Mouse (Mus musculus): Measurements from ENCODE around the gene Trim72. TPM values are rescaled to one million over a fixed set of nuclear protein-coding genes. Genes with fewer than 3 reads are reported as not detected.
A peak's percentile ranks its signal among the peaks of the same experiment; 100 is the strongest.
"Not testable (repeated sequence)": the region's sequence is repeated elsewhere in the genome, so short reads cannot be mapped to it uniquely, and the experiment has no call there.

The Trim72 gene
- polyA plus RNA-seq, 1 experiment from 2014 or later: 0.19 TPM

GRCm38 (mm10) chr7:128004150-128004486 lies 369 bp downstream of the Trim72 start:
- H3K4me1 ChIP-seq (ENCODE audit: control insufficient read depth, insufficient read depth, low read length): peaks cover 6% of the 10 kb centered on the region; the same call in 1 of the 2 replicates
- H3K27ac ChIP-seq (ENCODE audit: low read length): no peak overlapping the region
- H3K36me3 ChIP-seq (ENCODE audit: control insufficient read depth, insufficient read depth, low read length): no peaks in the 10 kb centered on the region
- H3K9ac ChIP-seq (replicated peaks; ENCODE audit: low read depth, low read length): 0 out of 2 replicates have a peak overlapping the region, but pooled peaks have one; percentile 2
- no peak overlapping the region for H3K4me3 ChIP-seq (ENCODE audit: low read depth, low read length)
- peak overlapping the region; percentile 38 for H3K4me2 ChIP-seq (replicated peaks; ENCODE audit: low read depth, low read length)
- ATAC-seq (ENCODE audit: insufficient number of reproducible peaks, insufficient read depth, low FRiP score, low read depth): no peak
- 50% methylated on average over 5 of the region's 5 CpGs for WGBS
- no peaks in the 10 kb centered on the region for H3K27me3 ChIP-seq (ENCODE audit: control insufficient read depth, insufficient read depth, low read length)
- H3K9me3 ChIP-seq (ENCODE audit: control insufficient read depth, low read depth, low read length): no peaks in the 10 kb centered on the region

- H3K4me1 ChIP-seq (ENCODE audit: control insufficient read depth, insufficient read depth, low read length): peaks cover 6% of the 10 kb centered on the region; the same call in 1 of the 2 replicates
- H3K9ac ChIP-seq (replicated peaks; ENCODE audit: low read depth, low read length): 0 out of 2 replicates have a peak overlapping the region, but pooled peaks have one; percentile 2
- no peak overlapping the region for H3K4me3 ChIP-seq (ENCODE audit: low read depth, low read length)
- H3K27me3 ChIP-seq (ENCODE audit: control insufficient read depth, insufficient read depth, low read length): no peaks in the 10 kb centered on the region
- peak overlapping the region; percentile 38 for H3K4me2 ChIP-seq (replicated peaks; ENCODE audit: low read depth, low read length)
- WGBS: 21% methylated on average over 35 of the region's 35 CpGs
- H3K27ac ChIP-seq (ENCODE audit: low read length): peak overlapping the region; percentile 66; the same call in 1 of the 2 replicates
- no peaks in the 10 kb centered on the region for H3K36me3 ChIP-seq (ENCODE audit: control insufficient read depth, insufficient read depth, low read length)
- ATAC-seq (ENCODE audit: insufficient number of reproducible peaks, insufficient read depth, low FRiP score, low read depth): peak; percentile 86
- H3K9me3 ChIP-seq (ENCODE audit: control insufficient read depth, low read depth, low read length): no peaks in the 10 kb centered on the region
Measured at GRCm38 (mm10) chr7:128004487-128005362, 976 bp downstream of the Trim72 start.

- H3K27ac ChIP-seq (ENCODE audit: low read length): no peak overlapping the region
- H3K4me3 ChIP-seq (ENCODE audit: low read depth, low read length): no peak overlapping the region
- ATAC-seq (ENCODE audit: insufficient number of reproducible peaks, insufficient read depth, low FRiP score, low read depth): no peak
- no peaks in the 10 kb centered on the region for H3K27me3 ChIP-seq (ENCODE audit: control insufficient read depth, insufficient read depth, low read length)
- no peak overlapping the region for H3K9ac ChIP-seq (replicated peaks; ENCODE audit: low read depth, low read length)
- no peaks in the 10 kb centered on the region for H3K36me3 ChIP-seq (ENCODE audit: control insufficient read depth, insufficient read depth, low read length)
- H3K9me3 ChIP-seq (ENCODE audit: control insufficient read depth, low read depth, low read length): no peaks in the 10 kb centered on the region
- 81% methylated on average over 7 of the region's 7 CpGs for WGBS
- H3K4me1 ChIP-seq (ENCODE audit: control insufficient read depth, insufficient read depth, low read length): peaks cover 9% of the 10 kb centered on the region; the same call in 1 of the 2 replicates
- H3K4me2 ChIP-seq (replicated peaks; ENCODE audit: low read depth, low read length): no peak overlapping the region
Measured at GRCm38 (mm10) chr7:128006193-128006592, 2.4 kb downstream of the Trim72 start.

- Histone ChIP-seq H3K36me3 (ENCODE audit: control insufficient read depth, insufficient read depth, low read length) (no peaks in the 10 kb centered on the region), H3K9me3 (ENCODE audit: control insufficient read depth, low read depth, low read length) (no peaks in the 10 kb centered on the region), H3K4me2 (replicated peaks; ENCODE audit: low read depth, low read length) (no peak overlapping the region), H3K9ac (replicated peaks; ENCODE audit: low read depth, low read length) (no peak overlapping the region), H3K4me3 (ENCODE audit: low read depth, low read length) (no peak overlapping the region), H3K27ac (ENCODE audit: low read length) (no peak overlapping the region), H3K4me1 (ENCODE audit: control insufficient read depth, insufficient read depth, low read length) (0 out of 2 replicates have a peak, but pooled peaks cover 5% of the 10 kb centered on the region), H3K27me3 (ENCODE audit: control insufficient read depth, insufficient read depth, low read length) (no peaks in the 10 kb centered on the region)
- 37% methylated on average over 40 of the region's 40 CpGs for WGBS
- no peak for ATAC-seq (ENCODE audit: insufficient number of reproducible peaks, insufficient read depth, low FRiP score, low read depth)
Measured at GRCm38 (mm10) chr7:128009715-128010340, 6.1 kb downstream of the Trim72 start.

- no peak overlapping the region for H3K9ac ChIP-seq (replicated peaks; ENCODE audit: low read depth, low read length)
- H3K9me3 ChIP-seq (ENCODE audit: control insufficient read depth, low read depth, low read length): no peaks in the 10 kb centered on the region
- no peak for ATAC-seq (ENCODE audit: insufficient number of reproducible peaks, insufficient read depth, low FRiP score, low read depth)
- no peaks in the 10 kb centered on the region for H3K36me3 ChIP-seq (ENCODE audit: control insufficient read depth, insufficient read depth, low read length)
- no peak overlapping the region for H3K4me2 ChIP-seq (replicated peaks; ENCODE audit: low read depth, low read length)
- 0 out of 2 replicates have a peak, but pooled peaks cover 3% of the 10 kb centered on the region for H3K4me1 ChIP-seq (ENCODE audit: control insufficient read depth, insufficient read depth, low read length)
- 79% methylated on average over 13 of the region's 13 CpGs for WGBS
- no peak overlapping the region for H3K27ac ChIP-seq (ENCODE audit: low read length)
- H3K27me3 ChIP-seq (ENCODE audit: control insufficient read depth, insufficient read depth, low read length): no peaks in the 10 kb centered on the region
- H3K4me3 ChIP-seq (ENCODE audit: low read depth, low read length): no peak overlapping the region
Measured at GRCm38 (mm10) chr7:128012136-128012780, 8.5 kb downstream of the Trim72 start.

GRCm38 (mm10) chr7:128013116-128013515 lies 9.4 kb downstream of the Trim72 start:
- Histone ChIP-seq H3K36me3 (ENCODE audit: control insufficient read depth, insufficient read depth, low read length) (no peaks in the 10 kb centered on the region), H3K4me3 (ENCODE audit: low read depth, low read length) (no peak overlapping the region), H3K4me1 (ENCODE audit: control insufficient read depth, insufficient read depth, low read length) (0 out of 2 replicates have a peak, but pooled peaks cover 3% of the 10 kb centered on the region), H3K4me2 (replicated peaks; ENCODE audit: low read depth, low read length) (no peak overlapping the region), H3K27ac (ENCODE audit: low read length) (no peak overlapping the region), H3K27me3 (ENCODE audit: control insufficient read depth, insufficient read depth, low read length) (no peaks in the 10 kb centered on the region), H3K9ac (replicated peaks; ENCODE audit: low read depth, low read length) (no peak overlapping the region), H3K9me3 (ENCODE audit: control insufficient read depth, low read depth, low read length) (no peaks in the 10 kb centered on the region)
- ATAC-seq (ENCODE audit: insufficient number of reproducible peaks, insufficient read depth, low FRiP score, low read depth): no peak
- WGBS: 90% methylated on average over 13 of the region's 13 CpGs

GRCm38 (mm10) chr7:128016134-128016533 lies 12.4 kb downstream of the Trim72 start:
- H3K9ac ChIP-seq (replicated peaks; ENCODE audit: low read depth, low read length); H3K27ac ChIP-seq (ENCODE audit: low read length); H3K4me1 ChIP-seq (ENCODE audit: control insufficient read depth, insufficient read depth, low read length); H3K36me3 ChIP-seq (ENCODE audit: control insufficient read depth, insufficient read depth, low read length); H3K27me3 ChIP-seq (ENCODE audit: control insufficient read depth, insufficient read depth, low read length); H3K4me2 ChIP-seq (replicated peaks; ENCODE audit: low read depth, low read length); H3K4me3 ChIP-seq (ENCODE audit: low read depth, low read length); ATAC-seq (ENCODE audit: insufficient number of reproducible peaks, insufficient read depth, low FRiP score, low read depth); H3K9me3 ChIP-seq (ENCODE audit: control insufficient read depth, low read depth, low read length): not testable (repeated sequence)
- WGBS: 59% methylated on average over 5 of the region's 5 CpGs

GRCm38 (mm10) chr7:128016650-128017049 lies 12.9 kb downstream of the Trim72 start:
- Histone ChIP-seq H3K4me3 (ENCODE audit: low read depth, low read length) (no peak overlapping the region), H3K9me3 (ENCODE audit: control insufficient read depth, low read depth, low read length) (no peaks in the 10 kb centered on the region), H3K4me2 (replicated peaks; ENCODE audit: low read depth, low read length) (no peak overlapping the region), H3K27ac (ENCODE audit: low read length) (no peak overlapping the region), H3K36me3 (ENCODE audit: control insufficient read depth, insufficient read depth, low read length) (no peaks in the 10 kb centered on the region), H3K27me3 (ENCODE audit: control insufficient read depth, insufficient read depth, low read length) (no peaks in the 10 kb centered on the region), H3K4me1 (ENCODE audit: control insufficient read depth, insufficient read depth, low read length) (no peaks in the 10 kb centered on the region), H3K9ac (replicated peaks; ENCODE audit: low read depth, low read length) (no peak overlapping the region)
- WGBS: 68% methylated on average over 6 of the region's 6 CpGs
- no peak for ATAC-seq (ENCODE audit: insufficient number of reproducible peaks, insufficient read depth, low FRiP score, low read depth)

All from stomach, embryonic 14.5 days (tissue).